Mouse (Mus musculus) thymus, adult 2 months (tissue): Measurements from ENCODE around the gene Spaar. TPM values are rescaled to one million over a fixed set of nuclear protein-coding genes. Genes with fewer than 3 reads are reported as not detected.

ENCODE experiments used
- DNase-seq: peaks from one replicate; pipeline ENCODE4 v3.0.0; 2021
- H3K27ac ChIP-seq: fragments of 200-500 bp; 2 replicates; pipeline ENCODE4 v1.5.1; 2012; ENCODE audit warnings: low read length, control low read depth; ENCODE audit not compliant: control insufficient read depth, insufficient read depth
- H3K27me3 ChIP-seq: fragments of 200-500 bp; 2 replicates; pipeline ENCODE4 v1.6.1; 2012; ENCODE audit warnings: mild to moderate bottlenecking, low read length, moderate library complexity, mixed read lengths; ENCODE audit not compliant: control insufficient read depth, insufficient read depth
- H3K36me3 ChIP-seq: fragments of 200-500 bp; 2 replicates; pipeline ENCODE4 v1.6.1; 2012; ENCODE audit warnings: mild to moderate bottlenecking, low read length, moderate library complexity; ENCODE audit not compliant: control insufficient read depth, insufficient read depth
- H3K4me1 ChIP-seq: fragments of 200-500 bp; replicated peaks from 2 replicates; pipeline ENCODE4 v1.6.1; 2012; ENCODE audit warnings: low read length; ENCODE audit not compliant: control insufficient read depth, insufficient read depth
- H3K4me3 ChIP-seq: fragments of 200-500 bp; 2 replicates; pipeline ENCODE4 v1.5.1; 2012; ENCODE audit warnings: mild to moderate bottlenecking, low read length, control low read depth, moderate library complexity; ENCODE audit not compliant: control insufficient read depth, insufficient read depth
- CTCF ChIP-seq: fragments of 200-500 bp; IDR thresholded peaks from 2 replicates; pipeline ENCODE4 v1.5.1; 2012; ENCODE audit warnings: mild to moderate bottlenecking, control low read depth, low read length, moderate library complexity, borderline replicate concordance; ENCODE audit not compliant: control insufficient read depth, poor library complexity, insufficient read depth; ENCODE audit errors: extremely low read depth
- POLR2A ChIP-seq: fragments of 200-500 bp; IDR thresholded peaks from 2 replicates; pipeline ENCODE4 v1.6.1; 2012; ENCODE audit warnings: mild to moderate bottlenecking, low read length, control low read depth, moderate library complexity; ENCODE audit not compliant: control insufficient read depth, poor library complexity, insufficient read depth; ENCODE audit errors: extremely low read depth
- WGBS: fragments of 180-500 bp; shearing (Covaris S2); methylation state at CpG from one replicate; pipeline ENCODE4 v1.1.7; 2018; 5-methylcytosine and 5-hydroxymethylcytosine counted together
- polyA plus RNA-seq: library from polyadenylated mRNA; depleted of rRNA; stranded (reverse); fragments of >200 nt; gene quantifications from 2 replicates; pipeline ENCODE4 v1.2.3, GENCODE M21; 2012; rRNA removed

Spaar gene
- polyA plus RNA-seq: 0.64 and 0.96 TPM in 2 replicates

DNA sequence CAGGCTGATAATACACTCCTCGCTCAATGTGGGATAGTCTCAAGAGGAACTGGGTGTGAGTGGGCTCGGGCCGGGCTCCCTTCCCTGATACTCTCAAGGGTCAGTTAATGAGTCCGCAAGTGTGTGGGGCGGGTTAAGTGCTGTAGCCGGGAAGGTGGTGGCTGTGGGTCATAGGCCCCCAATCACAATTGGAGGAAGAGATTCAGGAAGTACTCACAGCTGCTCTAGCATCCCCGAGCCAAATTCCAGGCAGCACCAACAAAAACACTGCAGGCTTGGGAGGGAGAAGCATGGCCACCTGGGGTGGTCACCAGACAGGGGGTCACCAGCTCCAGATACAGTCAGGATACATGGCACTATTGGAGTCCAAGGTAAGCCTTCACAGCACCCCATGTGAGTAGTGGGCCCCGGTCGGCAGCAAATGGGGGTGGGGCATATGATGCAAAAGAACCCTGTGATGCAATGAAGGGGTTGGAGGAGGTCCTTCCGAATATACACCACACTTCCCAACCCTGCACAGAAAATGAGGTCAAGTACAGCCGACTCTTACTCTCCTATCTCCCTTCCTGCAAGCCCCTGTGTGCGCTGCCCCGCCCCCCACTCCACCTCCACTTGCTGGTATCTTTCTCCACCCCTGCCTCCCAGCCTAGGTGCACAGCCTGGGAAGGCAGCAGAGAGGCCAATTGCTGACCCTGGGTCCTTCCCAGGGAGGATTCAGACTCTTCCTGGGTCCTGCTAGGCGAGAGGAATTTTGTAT is at the start of gene Spaar:
Spaar (plus strand) TSS at position 241 of the 757 bp plus-strand sequence.
- Histone ChIP-seq H3K36me3 (no peaks in the 10 kb centered on the region), H3K27me3 (no peaks in the 10 kb centered on the region), H3K27ac (no peak within 1 kb of the TSS), H3K4me3 (no peak within 1 kb of the TSS), H3K4me1 (no peaks in the 10 kb centered on the region)
- no peak for DNase-seq
- TF ChIP-seq POLR2A (no peak), CTCF (no peak)
- 57% methylated on average over 14 of the region's 14 CpGs for WGBS

DNA sequence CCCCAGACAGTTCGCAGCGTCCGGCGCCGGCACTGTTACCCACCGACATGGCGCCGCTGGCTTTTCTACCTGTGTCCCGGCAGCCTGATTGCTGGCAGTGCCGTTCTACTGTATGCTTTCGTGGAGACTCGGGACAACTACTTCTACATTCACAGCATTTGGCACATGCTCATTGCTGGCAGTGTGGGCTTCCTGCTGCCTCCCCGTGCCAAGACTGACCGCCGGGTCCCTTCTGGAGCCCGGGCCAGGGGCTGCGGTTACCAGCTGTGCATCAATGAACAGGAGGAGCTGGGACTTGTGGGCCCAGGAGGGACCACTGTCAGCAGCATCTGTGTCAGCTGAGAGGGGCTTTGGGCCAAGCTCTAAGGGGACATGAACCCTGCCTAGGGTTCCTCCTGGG is 39.8 kb upstream of the Spaar start:
- WGBS: 96% methylated on average over 17 of the region's 17 CpGs
- no peak for DNase-seq
- H3K4me1 ChIP-seq: no peaks in the 10 kb centered on the region
- no peaks in the 10 kb centered on the region for H3K36me3 ChIP-seq
- H3K27ac ChIP-seq: no peak overlapping the region
- no peaks in the 10 kb centered on the region for H3K27me3 ChIP-seq
- H3K4me3 ChIP-seq: no peak overlapping the region
- TF ChIP-seq POLR2A (no peak), CTCF (no peak)

DNA sequence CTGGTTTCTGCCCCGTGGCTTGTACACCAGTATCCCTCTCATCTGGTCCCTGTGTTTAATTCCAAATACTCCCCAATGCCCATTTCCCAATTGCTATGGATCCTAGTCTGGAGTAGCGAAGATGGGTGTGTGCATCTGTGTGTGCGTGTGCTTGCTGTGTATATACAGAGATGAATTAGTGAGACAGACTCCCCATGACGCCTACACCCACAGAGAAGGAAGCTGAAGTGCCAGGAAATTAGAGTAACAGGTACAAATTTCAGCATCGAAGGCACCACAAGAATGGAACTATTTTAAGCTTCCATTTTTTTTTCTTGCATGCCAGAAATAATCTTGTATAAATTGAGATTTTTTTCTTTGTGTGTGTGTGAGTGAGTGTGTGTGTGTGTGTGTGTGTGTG is 38.8 kb upstream of the Spaar start:
- Histone ChIP-seq H3K4me3 (no peak overlapping the region), H3K36me3 (no peaks in the 10 kb centered on the region), H3K27me3 (no peaks in the 10 kb centered on the region), H3K4me1 (no peaks in the 10 kb centered on the region), H3K27ac (no peak overlapping the region)
- WGBS: 73% methylated on average over 5 of the region's 5 CpGs
- no peak for TF ChIP-seq CTCF
- TF ChIP-seq POLR2A: no peak
- no peak for DNase-seq

DNA sequence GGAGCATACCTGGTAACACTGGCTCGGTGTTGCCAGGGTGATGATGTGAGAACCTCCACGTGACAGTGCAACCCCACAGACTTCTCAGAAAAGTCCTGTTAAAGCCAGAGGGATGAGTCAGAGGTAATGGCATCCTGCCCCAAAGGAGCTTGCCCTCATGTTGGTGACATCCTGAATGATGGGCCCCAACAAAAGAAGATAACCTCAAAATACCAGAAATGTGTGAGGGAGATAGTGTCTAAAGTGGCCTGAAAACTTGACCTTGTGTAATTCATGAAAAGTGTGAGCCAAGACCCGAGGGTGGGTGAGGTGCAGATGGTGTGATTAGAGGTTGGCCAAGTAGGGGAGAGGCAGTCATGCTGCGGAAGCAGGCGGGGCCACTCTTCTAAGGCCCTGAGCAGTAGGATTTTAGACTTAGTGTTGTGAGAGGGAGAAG is 36.0 kb upstream of the Spaar start:
- H3K27ac ChIP-seq: no peak overlapping the region
- no peak for DNase-seq
- H3K4me3 ChIP-seq: no peak overlapping the region
- no peaks in the 10 kb centered on the region for H3K36me3 ChIP-seq
- no peaks in the 10 kb centered on the region for H3K27me3 ChIP-seq
- H3K4me1 ChIP-seq: no peaks in the 10 kb centered on the region
- no peak for TF ChIP-seq CTCF
- TF ChIP-seq POLR2A: no peak
- WGBS: 63% methylated on average over 5 of the region's 5 CpGs

DNA sequence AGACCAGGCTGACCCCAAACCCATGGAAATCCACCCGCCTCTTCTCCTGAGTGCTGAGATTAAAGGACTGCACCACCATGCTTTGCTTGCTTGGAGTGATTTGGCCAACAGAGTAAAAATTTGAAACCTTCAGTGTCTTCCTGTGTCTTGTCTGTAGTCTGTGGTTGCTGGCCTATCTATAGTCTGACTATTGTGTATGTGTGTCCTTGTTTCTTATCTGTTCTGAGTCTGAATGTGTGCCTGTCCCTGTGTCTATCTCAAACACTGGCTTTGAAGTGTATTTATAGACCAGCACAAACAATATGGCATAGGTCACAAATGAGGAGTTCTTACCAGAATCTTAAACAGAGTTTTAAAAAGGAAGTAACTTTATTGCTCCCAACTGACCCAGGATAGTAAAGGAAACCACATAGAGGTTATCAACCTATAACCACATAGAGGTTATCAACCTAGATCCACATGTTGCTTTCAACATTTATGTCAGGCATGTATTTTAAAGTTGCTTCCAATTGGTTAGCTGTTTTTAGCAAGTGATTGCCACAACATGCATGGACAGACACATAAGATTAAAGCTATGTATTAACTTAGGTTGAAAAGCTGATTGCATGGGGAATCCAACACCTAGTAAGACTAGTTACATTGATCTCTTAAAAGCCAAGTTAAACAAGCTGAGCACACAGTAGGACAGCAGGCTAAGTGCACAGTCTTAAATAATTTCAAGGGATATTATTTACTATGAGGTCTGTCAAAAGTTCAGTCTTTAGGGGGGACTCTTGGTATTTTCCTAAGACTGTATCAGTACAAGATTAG is 35.2 kb upstream of the Spaar start:
- Histone ChIP-seq H3K27me3 (no peaks in the 10 kb centered on the region), H3K36me3 (no peaks in the 10 kb centered on the region), H3K27ac (no peak overlapping the region), H3K4me1 (no peaks in the 10 kb centered on the region), H3K4me3 (no peak overlapping the region)
- no peak for TF ChIP-seq CTCF
- TF ChIP-seq POLR2A: no peak
- 81% methylated on average over 1 of the region's 1 CpGs for WGBS
- DNase-seq: no peak

DNA sequence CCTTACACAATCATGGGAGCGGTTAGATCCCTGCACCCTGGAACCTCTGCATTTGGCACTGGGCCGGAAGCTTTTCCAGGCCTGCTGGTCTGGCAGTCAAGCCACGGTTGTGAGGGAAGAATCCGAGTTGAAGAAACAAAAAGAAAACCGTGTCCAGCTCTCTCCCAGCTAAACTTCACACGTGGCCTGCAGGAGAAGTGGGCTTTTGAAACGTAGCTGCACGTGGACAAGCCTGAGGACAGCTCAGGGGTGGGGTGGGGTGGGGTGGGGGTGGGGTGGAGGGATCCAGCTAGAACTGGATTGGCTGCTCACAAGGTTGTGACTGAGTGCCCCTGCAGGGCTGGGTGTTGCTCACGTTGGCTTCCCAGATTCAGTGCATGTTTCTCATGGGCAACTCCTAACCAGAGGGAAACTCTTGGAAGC is 34.6 kb upstream of the Spaar start:
- DNase-seq: no peak
- no peak for TF ChIP-seq CTCF
- no peak for TF ChIP-seq POLR2A
- H3K4me1 ChIP-seq: no peaks in the 10 kb centered on the region
- H3K36me3 ChIP-seq: no peaks in the 10 kb centered on the region
- H3K27ac ChIP-seq: no peak overlapping the region
- no peaks in the 10 kb centered on the region for H3K27me3 ChIP-seq
- WGBS: 68% methylated on average over 9 of the region's 9 CpGs
- no peak overlapping the region for H3K4me3 ChIP-seq
